Mouse (Mus musculus) embryonic facial prominence, embryonic 15.5 days (tissue): Measurements from ENCODE around the gene Elovl6. TPM values are rescaled to one million over a fixed set of nuclear protein-coding genes. Genes with fewer than 3 reads are reported as not detected.

ENCODE experiments used
- ATAC-seq: fragments of 200-750 bp; cut with Nextera tagmentation; 2 replicates; pipeline ENCODE4 v1.8.0; 2017; ENCODE audit warnings: low read depth, moderate TSS enrichment; ENCODE audit not compliant: insufficient number of reproducible peaks, low FRiP score, low TSS enrichment
- H3K27ac ChIP-seq: fragments of 300-500 bp; sonication (generic); replicated peaks from 2 replicates; pipeline ENCODE4 v1.5.1; 2015; ENCODE audit warnings: mild to moderate bottlenecking, inconsistent platforms
- H3K27me3 ChIP-seq: fragments of 300-500 bp; sonication (generic); 2 replicates; pipeline ENCODE4 v1.6.1; 2015; ENCODE audit warnings: inconsistent platforms
- H3K36me3 ChIP-seq: fragments of 300-500 bp; sonication (generic); 2 replicates; pipeline ENCODE4 v1.6.1; 2015; ENCODE audit warnings: mild to moderate bottlenecking, inconsistent platforms
- H3K4me1 ChIP-seq: fragments of 300-500 bp; sonication (generic); 2 replicates; pipeline ENCODE4 v1.6.1; 2015; ENCODE audit warnings: inconsistent platforms
- H3K4me2 ChIP-seq: fragments of 300-500 bp; sonication (generic); replicated peaks from 2 replicates; pipeline ENCODE4 v1.6.1; 2015; ENCODE audit warnings: mild to moderate bottlenecking, inconsistent platforms
- H3K4me3 ChIP-seq: fragments of 300-500 bp; sonication (generic); replicated peaks from 2 replicates; pipeline ENCODE4 v1.5.1; 2015; ENCODE audit warnings: mild to moderate bottlenecking, inconsistent platforms
- H3K9ac ChIP-seq: fragments of 300-500 bp; sonication (generic); 2 replicates; pipeline ENCODE4 v1.6.1; 2015; ENCODE audit warnings: inconsistent platforms
- H3K9me3 ChIP-seq: fragments of 300-500 bp; sonication (generic); replicated peaks from 2 replicates; pipeline ENCODE4 v1.6.1; 2016; ENCODE audit warnings: inconsistent platforms
- WGBS: fragments of 180-500 bp; shearing (Covaris S2); methylation state at CpG from one replicate; pipeline ENCODE4 v1.1.7; 2015; 5-methylcytosine and 5-hydroxymethylcytosine counted together
- polyA plus RNA-seq: library from polyadenylated mRNA; unstranded; fragments of >200 nt; fragmentation: Nextera tagmentation; extraction: Ambion mirVana; gene quantifications from 2 replicates; pipeline ENCODE4 v1.2.1, GENCODE M21; 2015

Elovl6 gene
- polyA plus RNA-seq, 1 experiment from 2014 or later = 34.6 TPM

DNA sequence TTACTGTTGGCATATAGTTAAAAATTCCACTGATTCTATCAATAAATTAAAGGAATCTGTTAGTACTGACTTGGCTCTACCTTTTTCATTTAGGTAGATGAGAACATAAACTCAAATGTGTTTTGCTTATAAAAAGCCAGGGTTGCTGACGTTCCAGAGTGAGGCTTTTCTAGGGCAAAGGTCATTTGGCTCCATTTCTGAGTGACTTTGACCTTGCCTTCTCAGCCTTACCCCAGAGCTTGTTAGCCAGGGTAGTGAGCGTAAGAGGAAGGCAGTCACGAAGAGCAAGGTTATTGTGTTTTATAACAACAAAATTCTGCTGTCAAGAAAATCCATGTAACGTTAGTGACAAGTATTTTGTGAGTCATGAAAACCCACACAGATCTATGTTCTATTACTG is 50.3 kb downstream of the Elovl6 start:
- no peaks in the 10 kb centered on the region for H3K9me3 ChIP-seq
- no peaks in the 10 kb centered on the region; the same call in 1 of the 2 replicates for H3K4me1 ChIP-seq
- no peak for ATAC-seq
- H3K4me2 ChIP-seq = no peak overlapping the region
- no peak overlapping the region for H3K27ac ChIP-seq
- H3K27me3 ChIP-seq = no peaks in the 10 kb centered on the region
- no peak overlapping the region for H3K4me3 ChIP-seq
- no peak overlapping the region for H3K9ac ChIP-seq
- 71% methylated on average over 4 of the region's 4 CpGs for WGBS
- no peaks in the 10 kb centered on the region for H3K36me3 ChIP-seq

DNA sequence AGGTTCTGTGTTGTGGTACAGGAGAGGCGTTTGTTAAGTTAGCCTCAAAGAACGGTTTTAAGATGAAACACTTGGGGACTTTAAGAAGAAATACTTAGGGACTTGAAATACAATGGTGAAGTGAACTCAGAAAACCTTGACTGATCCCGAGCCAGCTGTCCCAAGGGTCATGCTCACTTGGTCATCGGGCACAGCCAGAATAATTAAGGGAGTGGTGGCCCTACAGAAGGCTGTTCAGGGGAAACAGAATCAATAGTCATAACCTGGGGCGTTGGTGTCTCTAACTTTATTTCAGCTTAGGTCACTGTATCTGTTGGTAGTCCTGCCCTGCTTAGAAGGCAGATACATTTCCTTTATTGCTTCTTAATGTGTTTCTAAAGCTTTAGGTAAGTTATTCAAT is 51.1 kb downstream of the Elovl6 start:
- Histone ChIP-seq H3K9me3 (no peaks in the 10 kb centered on the region), H3K36me3 (no peaks in the 10 kb centered on the region), H3K4me1 (no peaks in the 10 kb centered on the region; the same call in 1 of the 2 replicates), H3K27me3 (no peaks in the 10 kb centered on the region), H3K4me2 (no peak overlapping the region), H3K27ac (no peak overlapping the region), H3K9ac (no peak overlapping the region), H3K4me3 (no peak overlapping the region)
- ATAC-seq = no peak
- 75% methylated on average over 5 of the region's 5 CpGs for WGBS

DNA sequence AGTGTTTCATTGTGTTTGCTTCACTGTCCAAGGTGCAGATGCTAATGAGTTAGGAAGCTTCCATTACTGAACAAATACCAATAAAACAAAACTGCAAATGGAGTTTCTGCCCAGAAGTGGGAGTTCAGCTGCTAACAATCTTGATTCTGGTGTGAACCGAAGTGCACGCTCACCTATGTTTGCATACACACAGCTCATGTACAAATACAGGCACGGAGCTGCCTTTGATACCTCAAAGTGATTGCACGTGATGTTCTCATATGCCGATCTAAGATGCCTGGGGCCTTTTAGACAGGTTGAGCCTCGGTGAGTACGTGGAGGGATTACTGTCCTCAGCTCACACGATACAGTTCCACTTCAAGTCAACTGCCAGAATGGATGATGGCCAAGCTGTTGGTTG is 55.8 kb downstream of the Elovl6 start:
- no peak for ATAC-seq
- Histone ChIP-seq H3K27me3 (no peaks in the 10 kb centered on the region), H3K9me3 (no peaks in the 10 kb centered on the region), H3K4me3 (no peak overlapping the region), H3K9ac (no peak overlapping the region), H3K36me3 (no peaks in the 10 kb centered on the region), H3K27ac (no peak overlapping the region), H3K4me1 (0 out of 2 replicates have a peak, but pooled peaks cover 3% of the 10 kb centered on the region), H3K4me2 (no peak overlapping the region)
- 68% methylated on average over 8 of the region's 8 CpGs for WGBS

DNA sequence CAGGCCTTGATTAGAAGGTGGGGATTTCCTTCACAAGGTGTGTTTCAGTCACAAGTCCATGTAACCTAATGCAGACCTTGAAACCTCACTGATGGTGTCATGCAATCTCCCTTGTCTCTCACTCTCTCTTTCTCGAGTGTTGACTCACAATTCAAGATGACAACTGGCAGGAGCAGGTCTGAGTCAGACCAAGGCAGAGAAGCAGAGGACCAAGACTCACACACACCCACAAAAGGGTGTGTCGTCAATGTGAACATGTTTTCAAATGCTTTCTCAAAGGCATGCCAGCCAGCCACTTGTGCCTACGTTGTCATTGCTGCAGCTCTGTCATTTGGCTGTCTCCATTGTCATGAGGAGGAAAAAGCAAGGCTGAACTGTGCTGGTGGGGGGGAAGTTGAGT is 56.6 kb downstream of the Elovl6 start:
- ATAC-seq = no peak
- H3K9me3 ChIP-seq = no peaks in the 10 kb centered on the region
- H3K4me3 ChIP-seq = no peak overlapping the region
- no peak overlapping the region for H3K27ac ChIP-seq
- no peak overlapping the region for H3K4me2 ChIP-seq
- no peak overlapping the region for H3K9ac ChIP-seq
- WGBS = 69% methylated on average over 3 of the region's 3 CpGs
- H3K4me1 ChIP-seq = 0 out of 2 replicates have a peak, but pooled peaks cover 3% of the 10 kb centered on the region
- no peaks in the 10 kb centered on the region for H3K36me3 ChIP-seq
- H3K27me3 ChIP-seq = no peaks in the 10 kb centered on the region

DNA sequence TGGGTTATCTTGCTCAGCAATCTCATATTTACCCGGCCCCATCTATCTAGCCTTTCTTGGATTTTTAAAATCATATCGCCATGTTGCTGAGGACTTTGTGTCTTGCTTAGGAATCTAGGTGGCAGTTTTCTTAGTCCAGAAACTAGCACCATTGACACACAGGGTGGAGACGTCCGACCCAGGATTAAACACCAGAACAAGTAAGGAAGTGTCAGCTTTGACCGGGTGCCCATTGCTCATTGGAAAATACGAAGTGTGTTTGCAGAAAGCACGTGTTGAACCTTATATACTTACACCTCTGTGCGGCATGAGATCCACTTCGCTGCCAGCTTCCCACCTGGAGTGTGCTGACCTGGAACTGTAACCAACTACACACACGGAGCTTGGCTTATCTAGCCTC is 57.5 kb downstream of the Elovl6 start:
- no peaks in the 10 kb centered on the region for H3K9me3 ChIP-seq
- H3K4me2 ChIP-seq = no peak overlapping the region
- 84% methylated on average over 10 of the region's 10 CpGs for WGBS
- no peak overlapping the region for H3K9ac ChIP-seq
- no peak for ATAC-seq
- no peaks in the 10 kb centered on the region for H3K27me3 ChIP-seq
- H3K36me3 ChIP-seq = no peaks in the 10 kb centered on the region
- no peak overlapping the region for H3K27ac ChIP-seq
- H3K4me1 ChIP-seq = 0 out of 2 replicates have a peak, but pooled peaks cover 3% of the 10 kb centered on the region
- no peak overlapping the region for H3K4me3 ChIP-seq

DNA sequence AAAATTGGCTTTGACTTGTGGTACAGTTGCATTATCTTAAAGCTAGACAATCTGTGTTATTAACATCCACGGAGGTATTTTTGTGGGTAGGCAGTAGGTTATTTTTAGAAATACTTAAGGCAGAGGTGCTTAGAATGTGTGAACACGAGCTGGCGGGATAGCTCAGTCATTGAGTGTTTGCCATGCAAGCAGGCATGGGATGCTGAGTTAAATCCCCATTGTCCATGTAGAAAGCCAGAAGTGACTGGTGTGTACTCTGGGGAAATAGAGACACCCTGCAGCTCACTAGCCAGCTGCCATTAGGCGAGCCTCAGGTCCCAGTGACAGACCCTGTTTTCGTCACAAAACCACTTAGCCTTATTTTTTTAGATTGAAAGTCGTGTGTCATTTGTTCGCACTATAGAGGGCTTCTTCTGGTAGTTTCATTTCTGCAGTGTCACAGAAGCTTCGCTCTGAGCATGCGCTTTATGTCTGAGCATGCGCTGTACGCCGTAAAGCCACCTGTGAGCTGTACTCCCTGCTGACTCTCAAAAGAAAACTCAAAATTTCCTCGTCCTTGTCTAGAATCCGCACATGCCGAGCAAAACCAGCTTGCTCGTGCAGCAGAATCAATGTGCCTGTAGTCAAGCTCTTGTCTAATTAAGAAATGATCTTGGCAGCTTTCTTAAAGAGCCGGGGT is 58.5 kb downstream of the Elovl6 start:
- no peaks in the 10 kb centered on the region for H3K36me3 ChIP-seq
- no peak overlapping the region for H3K4me3 ChIP-seq
- WGBS = 79% methylated on average over 17 of the region's 17 CpGs
- no peaks in the 10 kb centered on the region for H3K27me3 ChIP-seq
- no peak overlapping the region for H3K4me2 ChIP-seq
- 0 out of 2 replicates have a peak, but pooled peaks cover 3% of the 10 kb centered on the region for H3K4me1 ChIP-seq
- ATAC-seq = no peak
- no peaks in the 10 kb centered on the region for H3K9me3 ChIP-seq
- no peak overlapping the region for H3K27ac ChIP-seq
- no peak overlapping the region for H3K9ac ChIP-seq

DNA sequence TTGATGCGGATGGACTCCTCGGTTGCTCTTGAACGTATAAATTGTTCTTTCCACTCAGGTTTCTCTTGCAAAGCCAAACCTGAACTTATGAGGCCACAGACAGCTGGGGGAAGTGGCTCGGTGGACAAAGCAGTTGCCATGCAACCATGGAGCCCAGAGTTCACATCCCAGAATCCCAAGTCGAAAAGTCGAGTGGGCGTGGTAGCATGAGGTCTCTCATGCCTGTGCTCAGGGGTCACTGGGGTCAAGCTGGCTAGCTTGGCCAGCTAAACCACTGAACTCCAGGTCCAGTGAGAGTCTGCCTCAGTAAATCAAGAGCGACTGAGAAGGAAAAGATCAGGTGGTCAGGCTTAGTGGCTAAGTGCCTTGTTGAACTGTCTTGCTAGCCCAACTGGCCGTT is 59.1 kb downstream of the Elovl6 start:
- no peak for ATAC-seq

DNA sequence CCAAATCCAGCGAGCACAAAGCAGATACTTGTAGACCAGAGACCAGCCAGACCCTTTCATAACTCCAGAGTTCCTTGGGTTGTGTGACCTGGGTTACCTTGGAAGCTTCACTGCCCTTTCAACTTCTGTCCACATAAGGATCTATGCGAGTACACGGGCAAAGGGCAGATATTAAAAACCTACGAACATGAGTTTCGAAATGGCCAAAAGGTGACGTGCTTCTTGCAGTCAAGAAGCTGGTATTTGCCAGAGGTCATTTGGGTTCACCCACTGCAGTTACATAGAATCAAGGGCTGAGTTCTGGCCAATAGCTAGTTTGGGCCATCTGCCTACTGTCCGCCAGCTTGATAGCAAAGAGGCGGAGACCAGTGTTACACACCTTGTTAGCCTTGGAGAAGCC is 59.6 kb downstream of the Elovl6 start:
- H3K9ac ChIP-seq = no peak overlapping the region

More for the DNA sequence above, 59.1 kb downstream of the Elovl6 start:
- H3K27ac ChIP-seq = no peak overlapping the region
- H3K4me1 ChIP-seq = 0 out of 2 replicates have a peak, but pooled peaks cover 3% of the 10 kb centered on the region
- H3K9ac ChIP-seq = no peak overlapping the region
- H3K4me3 ChIP-seq = no peak overlapping the region
- no peaks in the 10 kb centered on the region for H3K27me3 ChIP-seq
- H3K9me3 ChIP-seq = no peaks in the 10 kb centered on the region
- no peak overlapping the region for H3K4me2 ChIP-seq
- 0 out of 2 replicates have a peak, but pooled peaks cover 1% of the 10 kb centered on the region for H3K36me3 ChIP-seq
- 84% methylated on average over 9 of the region's 9 CpGs for WGBS

DNA sequence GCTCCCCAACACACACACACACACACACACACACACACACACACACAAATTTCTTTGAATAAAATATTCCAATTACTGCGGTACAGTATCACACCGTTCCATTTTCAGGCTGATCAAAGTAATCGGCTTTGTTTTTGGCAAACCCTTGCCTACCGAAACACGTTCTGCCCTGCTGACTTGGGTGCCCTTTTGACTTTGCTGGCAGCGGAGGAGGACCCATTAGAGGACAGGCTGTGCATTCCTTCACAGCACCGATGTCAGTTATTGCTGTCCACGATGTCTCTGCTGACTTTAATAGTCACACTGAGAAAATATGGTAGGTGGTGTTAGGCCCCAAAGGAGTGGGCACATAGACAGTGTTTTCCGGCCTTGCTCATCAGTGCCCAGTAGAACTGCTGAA is 60.8 kb downstream of the Elovl6 start:
- H3K27ac ChIP-seq = no peak overlapping the region
- H3K4me3 ChIP-seq = no peak overlapping the region
- WGBS = 87% methylated on average over 9 of the region's 9 CpGs
- no peak overlapping the region for H3K4me2 ChIP-seq
- H3K4me1 ChIP-seq = 0 out of 2 replicates have a peak, but pooled peaks cover 3% of the 10 kb centered on the region
- no peak for ATAC-seq
- H3K27me3 ChIP-seq = no peaks in the 10 kb centered on the region
- no peak overlapping the region for H3K9ac ChIP-seq
- H3K36me3 ChIP-seq = 0 out of 2 replicates have a peak, but pooled peaks cover 2% of the 10 kb centered on the region
- H3K9me3 ChIP-seq = no peaks in the 10 kb centered on the region

More for the DNA sequence above, 59.6 kb downstream of the Elovl6 start:
- H3K27ac ChIP-seq = no peak overlapping the region
- H3K9me3 ChIP-seq = no peaks in the 10 kb centered on the region
- no peak overlapping the region for H3K4me2 ChIP-seq
- H3K4me1 ChIP-seq = 0 out of 2 replicates have a peak, but pooled peaks cover 3% of the 10 kb centered on the region
- H3K36me3 ChIP-seq = 0 out of 2 replicates have a peak, but pooled peaks cover 2% of the 10 kb centered on the region
- WGBS = 94% methylated on average over 8 of the region's 8 CpGs
- ATAC-seq = no peak
- no peaks in the 10 kb centered on the region for H3K27me3 ChIP-seq
- H3K4me3 ChIP-seq = no peak overlapping the region

DNA sequence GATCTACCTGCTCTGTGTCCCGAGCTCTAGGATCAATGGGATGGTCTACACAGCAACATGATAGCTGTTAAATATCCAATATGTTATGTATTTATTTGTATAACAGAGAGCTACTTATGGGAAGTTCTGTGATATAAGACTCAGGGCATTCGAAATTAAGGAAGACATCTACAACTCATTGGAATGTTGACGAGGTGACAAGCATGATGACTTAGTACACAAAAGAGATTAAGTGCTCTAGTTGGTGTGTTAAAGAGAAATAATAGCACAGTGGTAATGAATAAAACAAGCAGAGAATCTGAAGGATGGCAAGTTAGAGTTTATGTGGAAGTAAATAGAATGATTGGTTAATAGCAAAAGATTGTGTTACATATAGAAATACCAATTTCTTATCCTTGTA is 61.6 kb downstream of the Elovl6 start:
- 0 out of 2 replicates have a peak, but pooled peaks cover 2% of the 10 kb centered on the region for H3K4me1 ChIP-seq
- H3K4me2 ChIP-seq = no peak overlapping the region
- no peak overlapping the region for H3K4me3 ChIP-seq
- ATAC-seq = no peak
- 80% methylated on average over 3 of the region's 3 CpGs for WGBS
- H3K36me3 ChIP-seq = 0 out of 2 replicates have a peak, but pooled peaks cover 2% of the 10 kb centered on the region
- no peak overlapping the region for H3K9ac ChIP-seq
- H3K27me3 ChIP-seq = no peaks in the 10 kb centered on the region
- no peaks in the 10 kb centered on the region for H3K9me3 ChIP-seq
- no peak overlapping the region for H3K27ac ChIP-seq

DNA sequence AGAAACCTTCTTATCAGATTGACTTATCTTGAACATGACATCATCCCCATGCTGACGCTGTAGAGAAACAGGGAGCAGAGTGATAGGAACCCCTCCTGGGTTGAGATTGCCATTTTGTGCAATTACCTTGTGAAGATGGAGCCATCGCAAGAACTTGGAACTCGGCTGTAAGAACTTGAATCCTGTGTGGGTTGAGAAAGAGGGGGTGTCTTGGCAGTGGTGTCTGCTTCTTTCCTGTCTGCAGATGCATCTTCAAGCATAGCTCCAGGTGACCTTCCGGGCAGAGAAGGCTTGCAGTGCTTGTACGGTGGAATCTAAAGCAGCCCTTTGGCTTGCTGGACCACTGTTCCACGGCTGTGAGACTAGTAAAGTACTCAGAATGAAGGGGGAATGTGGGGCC is 63.9 kb downstream of the Elovl6 start:
- Histone ChIP-seq H3K36me3 (0 out of 2 replicates have a peak, but pooled peaks cover 2% of the 10 kb centered on the region), H3K9me3 (no peaks in the 10 kb centered on the region), H3K4me1 (no peaks in the 10 kb centered on the region), H3K9ac (no peak overlapping the region), H3K4me2 (no peak overlapping the region), H3K27me3 (no peaks in the 10 kb centered on the region), H3K27ac (no peak overlapping the region), H3K4me3 (no peak overlapping the region)
- 86% methylated on average over 6 of the region's 6 CpGs for WGBS
- no peak for ATAC-seq

DNA sequence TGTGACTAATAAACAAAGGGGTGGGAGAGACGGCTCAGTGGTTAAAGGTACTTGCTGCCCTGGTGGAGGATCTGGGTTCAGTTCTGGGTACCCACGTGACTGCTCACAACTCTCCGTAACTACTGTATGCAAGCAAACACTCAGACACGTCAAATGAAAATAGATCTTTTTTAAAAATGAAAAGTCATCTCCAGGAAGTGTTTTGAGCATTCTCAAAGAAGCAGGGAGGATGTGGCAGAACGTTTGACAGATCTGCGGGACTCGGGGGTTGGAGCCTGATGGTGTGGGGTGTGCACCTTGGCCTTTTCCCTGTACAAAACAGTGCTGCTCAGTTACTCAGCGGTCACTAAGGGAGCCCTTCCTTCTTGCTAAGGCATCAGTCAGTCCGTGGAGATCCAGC is 70.1 kb downstream of the Elovl6 start:
- H3K4me1 ChIP-seq = no peaks in the 10 kb centered on the region
- H3K9me3 ChIP-seq = no peaks in the 10 kb centered on the region
- no peak for ATAC-seq
- 72% methylated on average over 9 of the region's 9 CpGs for WGBS
- H3K4me2 ChIP-seq = no peak overlapping the region
- H3K27ac ChIP-seq = no peak overlapping the region
- no peak overlapping the region for H3K9ac ChIP-seq
- no peaks in the 10 kb centered on the region for H3K27me3 ChIP-seq
- H3K36me3 ChIP-seq = 0 out of 2 replicates have a peak, but pooled peaks cover 3% of the 10 kb centered on the region
- no peak overlapping the region for H3K4me3 ChIP-seq
